Mouse (Mus musculus) heart, postnatal 25 days (tissue): ENCODE data around the gene Slc22a23. TPM values are rescaled to one million over a fixed set of nuclear protein-coding genes. Genes with fewer than 3 reads are reported as not detected.
"Not testable (repeated sequence)": the region's sequence is repeated elsewhere in the genome, so short reads cannot be mapped to it uniquely, and the experiment has no call there.

Source experiments
- DNase-seq: peaks from one replicate; pipeline ENCODE4 v3.0.0; 2022; ENCODE audit warnings: low spot score
- intact Hi-C: fragments of 180-260 bp; cut with DNase I; formaldehyde crosslinking; loops from one replicate; pipeline ENCODE4 v1.15.1; 2025
- total RNA-seq, 2 experiments: library from RNA; stranded (reverse); gene quantifications; 2 replicates each; pipeline ENCODE4 v1.2.3; 2021

Gene Slc22a23
- 10 to 100 TPM in 1 of 2 experiments, 1 to 10 TPM in 1; 8.6 to 10.7 TPM for total RNA-seq

- intact Hi-C loops = loop anchor here (1.0 to 10.0 kb wide), 5 partner anchors 153 to 529 kb away; partner anchors contain the start of gene Prpf4b
- peak; percentile 40 for DNase-seq
Observed at GRCm38 (mm10) chr13:34345128-34346085, at the start of gene Slc22a23. TSS of gene Slc22a23 (minus strand) at chr13:34345182.

- DNase-seq, intact Hi-C loops: not testable (repeated sequence)
Observed at GRCm38 (mm10) chr13:34394305-34394704, 49.3 kb upstream of the Slc22a23 start.

- no peak for DNase-seq
- intact Hi-C loops = no loop called here
Observed at GRCm38 (mm10) chr13:34392376-34392775, 47.4 kb upstream of the Slc22a23 start.

GRCm38 (mm10) chr13:34388219-34388618, 43.2 kb upstream of the Slc22a23 start:
- intact Hi-C loops = no loop called here
- no peak for DNase-seq

- DNase-seq = no peak
- intact Hi-C loops = no loop called here
Observed at GRCm38 (mm10) chr13:34383416-34383815, 38.4 kb upstream of the Slc22a23 start.

GRCm38 (mm10) chr13:34378926-34379325, 33.9 kb upstream of the Slc22a23 start:
- intact Hi-C loops = no loop called here
- no peak for DNase-seq

- no peak for DNase-seq
- intact Hi-C loops = no loop called here
Observed at GRCm38 (mm10) chr13:34375145-34375544, 30.2 kb upstream of the Slc22a23 start.

- intact Hi-C loops = no loop called here
- no peak for DNase-seq
Observed at GRCm38 (mm10) chr13:34372870-34373478, 28.0 kb upstream of the Slc22a23 start.

- DNase-seq = no peak
- intact Hi-C loops = no loop called here
Observed at GRCm38 (mm10) chr13:34371951-34372869, 27.2 kb upstream of the Slc22a23 start.

GRCm38 (mm10) chr13:34370281-34370825, 25.4 kb upstream of the Slc22a23 start:
- DNase-seq = no peak
- intact Hi-C loops = no loop called here

- intact Hi-C loops = no loop called here
- no peak for DNase-seq
Observed at GRCm38 (mm10) chr13:34365226-34365625, 20.2 kb upstream of the Slc22a23 start.

- no peak for DNase-seq
- intact Hi-C loops = no loop called here
Observed at GRCm38 (mm10) chr13:34355656-34356055, 10.7 kb upstream of the Slc22a23 start.

GRCm38 (mm10) chr13:34354830-34355624, 10.0 kb upstream of the Slc22a23 start:
- no peak for DNase-seq
- intact Hi-C loops = no loop called here

- intact Hi-C loops = no loop called here
- no peak for DNase-seq
Observed at GRCm38 (mm10) chr13:34353241-34353640, 8.3 kb upstream of the Slc22a23 start.

- intact Hi-C loops = no loop called here
- DNase-seq = no peak
Observed at GRCm38 (mm10) chr13:34351437-34351836, 6.5 kb upstream of the Slc22a23 start.

GRCm38 (mm10) chr13:34347960-34348889, 3.2 kb upstream of the Slc22a23 start:
- intact Hi-C loops = loop anchor here (10.0 kb wide), 2 partner anchors 303 to 527 kb away; partner anchors contain the start of gene Prpf4b

GRCm38 (mm10) chr13:34346748-34347147, 1.8 kb upstream of the Slc22a23 start:
- no peak for DNase-seq
- intact Hi-C loops = loop anchor here (10.0 kb wide), 2 partner anchors 302 to 528 kb away; partner anchors contain the start of gene Prpf4b

More at GRCm38 (mm10) chr13:34347960-34348889, 3.2 kb upstream of the Slc22a23 start:
- DNase-seq = no peak
